Mouse (Mus musculus) adrenal gland, adult 8-10 months (tissue): ENCODE results near the gene Zfp458. TPM values are rescaled to one million over a fixed set of nuclear protein-coding genes. Genes with fewer than 3 reads are reported as not detected.
"Not testable (repeated sequence)": the region's sequence is repeated elsewhere in the genome, so short reads cannot be mapped to it uniquely, and the experiment has no call there.

Experiments used
- DNase-seq: peaks from one replicate; pipeline ENCODE4 v3.0.0; 2022
- total RNA-seq, 4 experiments: library from RNA; stranded (reverse); gene quantifications; 2 replicates each; pipeline ENCODE4 v1.2.4; 2022

The Zfp458 gene
- 1 to 10 TPM; 2.9 to 5.5 (median 4.4) TPM for total RNA-seq

GRCm38 (mm10) chr13:67278314-67278713 is at the start of gene Zfp458:
TSS of gene Zfp458 (minus strand) at chr13:67278466.
- no peak for DNase-seq

- no peak for DNase-seq
These were observed 28.5 kb upstream of the Zfp458 start for GRCm38 (mm10) chr13:67306718-67307117.

GRCm38 (mm10) chr13:67305822-67306672 is 27.8 kb upstream of the Zfp458 start, which contains the start of gene Zfp457:
TSS of gene Zfp457 (minus strand) at chr13:67306485.
- DNase-seq, result peak; percentile 89

- not testable (repeated sequence) for DNase-seq
These were observed 8.7 kb downstream of the Zfp458 start for GRCm38 (mm10) chr13:67269383-67270065.

GRCm38 (mm10) chr13:67268568-67269369 is 9.5 kb downstream of the Zfp458 start:
- DNase-seq, result peak; percentile 58

GRCm38 (mm10) chr13:67214015-67214607 is 64.2 kb downstream of the Zfp458 start:
- DNase-seq, result no peak

Other genes with a start within 250 kb of the Zfp458 start
- 1 to 10 TPM; 1.7 to 2.9 (median 2.2) TPM for gene Zfp712, start 217.3 kb downstream of the Zfp458 start, total RNA-seq
- 1 to 10 TPM in 1 of 4 experiments, under 1 TPM in 2, not detected in 1; 0.73 to 2.2 (median 0.84) TPM for gene Zfp708, start 180.5 kb downstream of the Zfp458 start, total RNA-seq
- gene Gm28557, start 169.9 kb downstream of the Zfp458 start, total RNA-seq, result 1 to 10 TPM; 5.1 to 8.4 (median 7.4) TPM
- gene Rslcan18, start 162.2 kb downstream of the Zfp458 start, total RNA-seq, result 1 to 10 TPM in 2 of 4 experiments, under 1 TPM in 2; 0.62 to 2.5 (median 1.0) TPM
- gene Zfp759, start 156.8 kb downstream of the Zfp458 start, total RNA-seq, result 1 to 10 TPM; 3.9 to 7.1 (median 5.4) TPM
- 1 to 10 TPM; 5.6 to 9.3 (median 6.9) TPM for gene Rsl1, start 105.3 kb downstream of the Zfp458 start, total RNA-seq
- gene Zfp455, start 84.0 kb downstream of the Zfp458 start, total RNA-seq, result 1 to 10 TPM; 2.3 to 3.0 (median 2.6) TPM
- 1 to 10 TPM; 3.0 to 4.8 (median 4.4) TPM for gene Zfp457, start 28.0 kb upstream of the Zfp458 start, total RNA-seq
- gene Zfp595, start 54.1 kb upstream of the Zfp458 start, total RNA-seq, result 1 to 10 TPM; 5.3 to 6.1 (median 5.6) TPM
- 1 to 10 TPM in 2 of 4 experiments, not detected in 2; 3.7 to 3.9 TPM for gene Gm28044, start 82.1 kb upstream of the Zfp458 start, total RNA-seq
- 1 to 10 TPM; 2.7 to 3.8 (median 3.0) TPM for gene Zfp953, start 82.1 kb upstream of the Zfp458 start, total RNA-seq
- 1 to 10 TPM in 3 of 4 experiments, under 1 TPM in 1; 0.46 to 3.7 (median 1.6) TPM for gene Gm28041, start 97.3 kb upstream of the Zfp458 start, total RNA-seq
- 1 to 10 TPM; 1.2 to 2.8 (median 1.9) TPM for gene Zfp456, start 97.3 kb upstream of the Zfp458 start, total RNA-seq
- gene Zfp429, start 121.4 kb upstream of the Zfp458 start, total RNA-seq, result 1 to 10 TPM; 3.5 to 7.4 (median 5.4) TPM
- 1 to 10 TPM in 3 of 4 experiments, under 1 TPM in 1; 0.99 to 5.2 (median 2.8) TPM for gene Zfp459, start 143.0 kb upstream of the Zfp458 start, total RNA-seq
- gene Zfp874a, start 173.2 kb upstream of the Zfp458 start, total RNA-seq, result 10 to 100 TPM; 17.9 to 28.8 (median 23.0) TPM
- gene Zfp874b, start 205.8 kb upstream of the Zfp458 start, total RNA-seq, result 10 to 100 TPM; 17.7 to 23.8 (median 18.7) TPM
- gene Zfp58, start 222.1 kb upstream of the Zfp458 start, total RNA-seq, result 10 to 100 TPM in 2 of 4 experiments, 1 to 10 TPM in 2; 7.4 to 10.7 (median 9.5) TPM
- 1 to 10 TPM in 1 of 4 experiments, not detected in 3; 1.0 TPM for gene Gm26965, start 247.7 kb upstream of the Zfp458 start, total RNA-seq
- gene Zfp87, start 247.7 kb upstream of the Zfp458 start, total RNA-seq, result 10 to 100 TPM; 16.7 to 22.7 (median 19.6) TPM